Mouse (Mus musculus): ENCODE results near the gene Robo3.

The Robo3 gene

GRCm38 (mm10) chr9:37368081-37368830 is 64.8 kb downstream of the Robo3 start:
- DNase-seq (ENCODE audit: low read depth, low spot score), result no peak

GRCm38 (mm10) chr9:37367301-37368080 is 65.6 kb downstream of the Robo3 start, which contains the start of gene Hepacam:
Hepacam (plus strand) TSS chr9:37367351.
- DNase-seq (ENCODE audit: low read depth, low spot score), result no peak

- DNase-seq (ENCODE audit: low read depth, low spot score), result no peak
Measured at GRCm38 (mm10) chr9:37365706-37366105, 67.3 kb downstream of the Robo3 start.
